Mouse (Mus musculus) gastrocnemius, postnatal 10 days (tissue): ENCODE results near the gene Dhdh. TPM values are rescaled to one million over a fixed set of nuclear protein-coding genes. Genes with fewer than 3 reads are reported as not detected.
"Not testable (repeated sequence)": the region's sequence is repeated elsewhere in the genome, so short reads cannot be mapped to it uniquely, and the experiment has no call there.

Experiments
- DNase-seq: peaks from one replicate; pipeline ENCODE4 v3.0.0; 2021; ENCODE audit warnings: mixed read lengths
- total RNA-seq, 2 experiments: library from RNA; stranded (reverse); gene quantifications; 2 replicates each; pipeline ENCODE4 v1.2.3; 2021

The Dhdh gene
- total RNA-seq, 2 experiments from 2014 or later: 8.8 to 9.5 TPM

- DNase-seq: peak; percentile 86
Measured at GRCm38 (mm10) chr7:45509912-45510787, 21.5 kb upstream of the Dhdh start, which contains the start of gene Nucb1. Nucb1 (minus strand) TSS chr7:45510406.

GRCm38 (mm10) chr7:45509181-45509882 is 20.7 kb upstream of the Dhdh start:
- DNase-seq: no peak

GRCm38 (mm10) chr7:45508561-45508960 is 20.0 kb upstream of the Dhdh start:
- no peak for DNase-seq

GRCm38 (mm10) chr7:45507583-45507982 is 19.0 kb upstream of the Dhdh start:
- DNase-seq: no peak

DNA sequence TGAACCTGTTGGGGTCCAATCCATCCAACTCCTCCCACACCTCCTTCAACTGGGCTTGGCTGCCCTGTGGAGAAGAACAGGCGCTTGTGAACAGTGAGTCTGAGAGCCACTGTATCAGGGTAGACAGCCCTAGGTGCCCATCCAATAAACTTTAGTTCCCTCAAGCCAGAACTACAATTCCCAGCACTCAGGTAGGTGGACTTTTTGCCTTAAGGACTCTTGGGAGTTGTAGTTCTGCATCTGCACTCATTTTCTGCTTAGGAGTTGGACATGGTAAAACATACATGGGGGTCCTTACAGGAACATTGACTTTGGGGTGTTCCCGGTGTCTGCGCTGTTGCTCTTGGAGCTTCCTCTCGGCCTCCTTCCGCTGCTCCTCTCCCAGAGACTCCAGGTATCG is 9.8 kb upstream of the Dhdh start:
- DNase-seq: no peak

DNA sequence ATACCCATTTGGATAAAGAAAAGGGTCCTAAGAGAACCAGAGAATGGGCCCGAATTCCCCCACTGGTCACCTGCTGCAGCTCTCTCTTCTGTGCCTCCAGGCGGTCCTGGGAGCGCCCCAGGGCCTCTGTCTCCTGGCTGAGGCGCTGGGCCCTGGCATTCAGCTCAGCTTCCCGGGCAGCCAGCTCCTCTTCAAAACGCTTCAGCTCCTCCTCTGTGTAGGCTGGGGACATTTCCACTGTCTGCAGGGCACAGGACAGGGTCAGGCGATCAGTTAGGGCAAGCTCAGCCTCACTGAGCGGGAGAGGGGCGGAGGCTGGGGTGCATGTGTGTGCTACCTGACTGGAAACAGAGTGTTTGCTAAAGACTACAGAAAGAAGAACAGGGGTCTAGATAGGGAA is 5.9 kb upstream of the Dhdh start:
- no peak for DNase-seq

DNA sequence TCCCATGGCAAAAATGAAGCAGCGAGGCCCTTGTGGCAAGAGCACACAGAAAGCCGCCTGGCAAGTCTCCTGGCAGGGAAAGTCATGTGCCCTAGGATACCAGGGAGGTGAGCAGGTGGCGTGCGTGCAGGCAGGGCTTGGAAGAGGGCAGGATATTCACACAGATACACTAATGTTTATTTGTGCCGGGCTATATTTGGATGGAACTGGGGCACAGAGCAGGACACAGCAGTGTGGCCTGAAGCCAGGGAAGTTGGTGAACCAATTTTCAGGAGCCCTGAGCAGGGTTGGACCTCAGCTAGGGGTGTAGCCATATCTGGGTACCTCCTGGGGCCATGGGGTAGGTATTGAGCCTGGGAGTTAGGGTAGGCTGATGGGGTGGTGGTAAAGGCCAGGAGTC is 4.3 kb upstream of the Dhdh start:
- no peak for DNase-seq

DNA sequence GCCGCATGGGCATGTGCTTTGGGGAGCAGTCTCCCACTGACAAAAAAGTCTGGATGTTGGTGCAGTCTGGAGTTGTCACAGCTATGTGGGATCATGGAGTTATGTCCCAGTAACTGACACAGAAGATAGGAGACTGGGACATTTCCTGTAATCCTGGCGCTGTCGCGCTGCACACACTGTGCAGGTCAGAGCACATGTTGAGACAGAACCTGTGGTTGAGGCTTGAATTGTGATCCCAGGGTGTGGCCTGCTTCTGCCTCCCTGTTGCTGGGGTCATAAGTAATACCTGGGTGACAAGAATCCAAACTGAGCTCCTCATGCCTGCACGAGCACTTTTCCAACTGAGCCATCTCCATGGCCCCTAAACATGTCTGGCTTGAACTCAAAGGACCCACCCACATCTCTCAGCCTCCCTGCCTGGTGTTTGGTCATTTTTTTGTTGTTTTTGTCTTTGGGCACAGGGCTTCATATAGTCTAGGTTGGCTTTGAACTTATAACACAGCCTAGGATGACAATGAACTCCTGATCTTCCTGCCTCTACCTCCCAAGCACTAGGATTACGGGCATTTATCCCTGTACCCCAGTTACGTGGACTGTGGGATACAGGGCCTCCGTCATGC is 3.7 kb upstream of the Dhdh start:
- no peak for DNase-seq

DNA sequence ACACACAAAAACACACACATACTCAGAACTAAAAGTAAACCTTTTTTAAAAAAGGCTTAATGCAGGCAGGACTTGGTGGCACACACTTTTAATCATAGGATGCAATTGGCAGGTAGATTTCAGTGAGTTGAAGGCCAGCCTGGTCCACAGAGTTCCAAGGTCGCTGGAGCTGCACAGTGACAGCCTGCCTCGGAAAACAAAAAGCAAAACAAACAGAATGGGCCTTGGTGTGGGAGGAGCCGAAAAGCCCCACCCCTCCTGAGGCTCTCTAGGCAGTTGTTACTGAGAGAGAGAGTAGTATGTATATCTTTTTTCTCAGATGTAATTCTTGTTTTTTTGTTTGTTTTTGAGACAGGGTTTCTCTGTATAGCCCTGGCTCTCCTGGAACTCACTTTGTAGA is 2.7 kb upstream of the Dhdh start:
- no peak for DNase-seq

- no peak for DNase-seq
Measured at GRCm38 (mm10) chr7:45490822-45491221, 2.2 kb upstream of the Dhdh start.

DNA sequence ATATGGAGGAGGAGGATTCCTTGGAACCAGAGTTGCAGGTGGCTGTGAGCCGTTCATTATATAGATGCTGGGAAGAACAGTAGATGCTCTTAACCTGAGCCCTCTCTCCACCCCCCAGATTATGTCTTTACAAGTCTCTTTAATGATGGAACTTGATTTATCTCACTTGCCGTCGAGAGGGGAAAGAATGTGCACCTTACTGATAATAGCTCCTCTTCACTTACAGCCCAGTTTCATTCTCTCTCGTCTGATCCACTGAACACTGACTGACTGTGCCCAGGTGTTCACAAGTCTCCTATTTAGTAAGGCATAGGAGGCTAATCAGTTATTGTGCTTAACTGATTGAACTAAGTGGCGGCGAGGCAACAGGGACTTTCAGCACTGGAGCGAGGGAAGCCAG is 973 bp upstream of the Dhdh start:
- DNase-seq: no peak

DNA sequence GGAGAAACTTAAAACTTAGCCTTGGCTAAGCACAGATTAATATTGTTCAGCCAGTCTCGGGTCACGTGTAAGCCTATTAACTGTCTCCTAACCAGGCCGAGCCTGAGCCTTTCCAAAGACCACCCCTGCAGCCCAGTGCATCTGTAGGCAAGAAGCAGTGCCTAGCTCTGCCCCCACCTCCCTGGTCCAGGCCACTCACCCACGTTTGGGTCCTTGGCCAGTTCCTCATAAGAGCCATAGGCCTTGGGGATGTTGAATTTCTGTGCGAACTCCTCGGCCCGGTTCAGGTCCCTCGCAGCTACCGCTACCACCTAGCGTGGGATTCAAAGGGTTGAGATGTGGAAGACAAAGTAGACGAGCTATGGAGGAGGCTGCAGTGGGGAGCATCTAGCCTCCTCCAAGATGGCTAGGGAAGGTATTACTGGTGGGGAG is 728 bp downstream of the Dhdh start:
- no peak for DNase-seq

GRCm38 (mm10) chr7:45486761-45487415 is 1.7 kb downstream of the Dhdh start, which contains the start of gene Gm45808:
Gm45808 (minus strand) TSS chr7:45486811.
- no peak for DNase-seq

GRCm38 (mm10) chr7:45486158-45486557 is 2.4 kb downstream of the Dhdh start:
- no peak for DNase-seq

DNA sequence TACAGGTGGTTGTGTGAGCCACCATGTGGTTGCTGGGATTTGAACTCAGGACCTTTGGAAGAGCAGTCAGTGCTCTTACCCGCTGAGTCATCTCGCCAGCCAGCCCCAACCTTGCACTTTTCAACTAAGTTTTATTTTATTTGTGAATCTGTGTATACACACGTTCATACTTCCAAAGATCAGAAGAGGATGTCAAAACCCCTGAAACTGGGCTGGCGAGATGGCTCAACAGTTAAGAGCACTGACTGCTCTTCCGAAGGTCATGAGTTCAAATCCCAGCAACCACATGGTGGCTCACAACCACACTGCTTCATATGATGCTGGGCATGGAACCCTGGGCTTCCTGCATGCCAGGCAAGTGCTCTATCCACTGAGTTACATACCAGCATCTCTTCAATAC is 3.6 kb downstream of the Dhdh start:
- DNase-seq: not testable (repeated sequence)

DNA sequence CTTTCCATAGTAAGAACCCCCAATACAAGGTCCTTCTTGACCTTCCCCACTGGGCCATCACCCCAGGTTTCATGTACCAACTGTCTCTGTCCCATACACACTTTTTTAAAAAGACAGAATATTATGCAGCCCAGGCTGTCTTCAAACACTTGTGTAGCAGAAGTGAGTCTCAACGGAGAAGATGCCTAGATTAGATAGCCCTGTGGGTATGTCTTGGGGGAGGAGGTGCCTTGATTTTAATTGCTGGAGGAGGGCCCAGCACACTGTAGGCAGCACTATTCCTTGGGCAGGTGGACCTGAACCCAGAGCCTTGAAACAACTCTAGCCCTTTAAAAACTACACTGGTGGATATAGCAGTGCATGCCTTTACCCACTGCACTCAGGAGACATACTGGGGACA is 6.4 kb downstream of the Dhdh start:
- no peak for DNase-seq

DNA sequence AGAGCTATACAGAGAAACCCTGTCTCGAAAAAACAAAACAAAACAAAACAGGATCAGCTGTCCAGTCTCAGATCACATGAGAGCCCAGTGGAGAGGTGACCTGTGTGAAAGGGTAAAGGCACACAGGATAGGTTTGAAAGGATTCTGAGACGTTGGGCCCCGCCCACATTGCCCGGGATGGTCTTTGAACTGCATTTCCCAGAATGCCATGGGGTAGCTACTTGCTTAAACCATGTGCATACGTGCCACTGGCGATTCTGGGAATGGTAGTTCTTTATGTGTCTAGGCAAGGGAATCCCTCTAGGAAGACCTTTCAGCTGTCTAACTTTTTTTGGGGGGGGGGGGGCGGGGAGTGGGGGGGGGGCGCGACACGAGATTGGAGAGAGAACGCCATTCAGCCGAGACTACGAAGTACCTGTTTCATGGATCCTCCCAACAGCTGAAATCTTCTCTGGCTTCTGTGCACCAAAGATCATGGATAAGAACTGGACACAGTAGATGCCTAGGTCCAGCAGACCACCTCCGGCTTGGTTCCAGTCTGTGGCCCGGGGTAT is 7.2 kb downstream of the Dhdh start, which contains the start of gene Tulp2:
TSS of gene Tulp2 (plus strand) at position 504 of the 554 bp plus-strand sequence.
- peak; percentile 53 for DNase-seq

DNA sequence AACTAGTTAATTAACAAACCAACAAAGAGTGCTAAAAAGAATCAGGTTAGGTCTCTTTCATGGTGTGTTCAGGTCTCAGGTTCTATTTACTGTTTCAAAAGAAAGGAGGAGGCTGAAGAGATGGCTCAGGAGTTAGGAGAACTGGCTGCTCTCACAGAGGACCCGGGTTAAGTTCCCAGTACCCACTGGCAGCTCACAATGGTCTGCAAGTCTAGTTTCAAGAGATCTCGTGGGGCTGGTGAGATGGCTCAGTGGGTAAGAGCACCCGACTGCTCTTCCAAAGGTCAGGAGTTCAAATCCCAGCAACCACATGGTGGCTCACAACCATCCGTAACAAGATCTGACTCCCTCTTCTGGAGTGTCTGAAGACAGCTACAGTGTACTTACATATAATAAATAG is 8.3 kb downstream of the Dhdh start:
- DNase-seq: not testable (repeated sequence)

DNA sequence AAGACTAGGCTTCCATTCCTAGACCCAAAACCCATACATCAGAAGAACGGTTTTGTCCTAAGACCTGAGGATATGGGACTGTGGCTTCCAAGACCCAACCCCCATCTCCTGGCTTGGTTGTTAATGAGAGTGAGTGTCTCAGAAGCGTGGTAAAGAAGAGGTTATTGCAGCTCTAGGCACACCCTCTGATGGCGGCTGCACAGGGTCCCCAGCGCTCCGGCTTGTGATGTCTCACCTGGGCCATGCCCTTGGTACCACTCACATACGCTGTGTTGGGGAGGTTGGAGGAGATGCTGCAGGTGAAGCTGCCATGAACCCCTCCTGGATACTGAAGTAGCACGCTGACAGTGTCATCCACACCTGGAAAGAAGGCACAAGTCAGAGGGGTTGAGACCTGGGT is 9.8 kb downstream of the Dhdh start:
- DNase-seq: no peak

GRCm38 (mm10) chr7:45477003-45477402 is 11.6 kb downstream of the Dhdh start:
- no peak for DNase-seq

- DNase-seq: no peak
Measured at GRCm38 (mm10) chr7:45476453-45476852, 12.2 kb downstream of the Dhdh start.
